Mouse (Mus musculus): ENCODE results near the gene Adgrg7. TPM values are rescaled to one million over a fixed set of nuclear protein-coding genes. Genes with fewer than 3 reads are reported as not detected.

Gene Adgrg7
- polyA plus RNA-seq (2014; fragmentation: Nextera tagmentation; extraction: Ambion mirVana) = not detected in 2 replicates

DNA sequence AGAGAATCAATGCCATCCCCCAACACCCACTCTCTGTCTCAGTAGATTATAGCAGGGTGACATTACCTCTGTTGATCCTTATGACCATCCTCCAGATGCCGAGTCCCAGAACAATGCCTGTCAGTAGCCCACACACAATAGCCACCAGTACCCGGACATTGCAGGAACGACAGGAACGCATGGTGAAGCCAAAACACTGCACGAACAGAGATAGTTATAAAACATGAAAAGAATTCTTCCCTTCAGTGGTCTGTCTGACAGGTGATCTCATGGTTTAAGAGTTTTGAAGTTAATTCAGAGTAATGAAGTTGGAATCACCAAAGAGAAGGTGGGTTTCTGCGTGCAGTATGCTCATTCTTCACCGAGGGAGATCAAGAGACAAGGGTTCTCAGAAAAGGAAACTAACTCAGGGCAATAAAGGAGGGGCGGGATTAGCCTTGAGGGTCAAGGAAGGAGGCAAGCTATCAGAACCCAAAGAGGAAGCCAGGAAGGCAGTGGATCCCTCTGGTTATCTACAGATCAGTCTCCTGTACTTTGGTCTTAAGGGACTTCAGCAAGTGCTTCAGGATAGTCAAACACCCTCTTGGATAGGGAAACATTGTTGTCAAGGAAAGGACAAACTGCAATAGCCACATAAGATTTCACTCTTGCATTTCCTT is at the start of gene Adgrg7:
Adgrg7 (minus strand) TSS at position 375 of the 659 bp plus-strand sequence.
- Histone ChIP-seq H3K4me1 (ENCODE audit: control insufficient read depth, insufficient read depth, low read length) (no peaks in the 10 kb centered on the region), H3K27me3 (ENCODE audit: control insufficient read depth, insufficient read depth, low read length) (no peaks in the 10 kb centered on the region), H3K27ac (ENCODE audit: low read depth, low read length) (no peak within 1 kb of the TSS), H3K4me2 (ENCODE audit: low read depth) (no peak within 1 kb of the TSS), H3K9me3 (ENCODE audit: control insufficient read depth, low read length) (no peaks in the 10 kb centered on the region), H3K4me3 (ENCODE audit: low read depth, low read length) (no peak within 1 kb of the TSS), H3K9ac (ENCODE audit: low read length) (no peak within 1 kb of the TSS), H3K36me3 (ENCODE audit: control insufficient read depth, insufficient read depth, low read length) (no peaks in the 10 kb centered on the region)
- DNase-seq (ENCODE audit: low spot score) (no peak), ATAC-seq (ENCODE audit: insufficient read depth, low FRiP score, low TSS enrichment) (no peak)
- 71% methylated on average over 8 of the region's 8 CpGs for WGBS

DNA sequence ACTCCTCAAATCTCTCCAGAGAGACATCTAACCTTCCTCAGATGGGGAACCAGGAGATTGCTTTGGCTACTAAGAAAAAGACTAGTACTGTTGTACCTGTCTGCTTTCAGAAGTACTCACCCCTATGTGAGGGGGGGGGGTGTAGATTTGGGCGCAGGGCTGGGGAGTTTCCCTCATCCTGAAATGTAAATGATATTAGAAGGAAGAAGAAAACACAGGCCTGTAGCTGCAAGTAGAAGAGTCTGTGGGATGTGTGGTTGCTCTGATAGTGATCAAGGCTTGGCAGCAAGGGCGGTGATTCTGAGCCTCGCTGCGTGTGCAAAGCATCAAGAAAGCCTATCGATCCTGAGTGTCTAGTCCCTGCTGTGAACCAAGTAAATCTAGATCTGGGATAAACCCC is 47.3 kb upstream of the Adgrg7 start:
- H3K9me3 ChIP-seq (ENCODE audit: control insufficient read depth, low read length) = no peaks in the 10 kb centered on the region
- no peaks in the 10 kb centered on the region for H3K4me1 ChIP-seq (ENCODE audit: control insufficient read depth, insufficient read depth, low read length)
- H3K4me3 ChIP-seq (ENCODE audit: low read depth, low read length) = no peak overlapping the region
- H3K27me3 ChIP-seq (ENCODE audit: control insufficient read depth, insufficient read depth, low read length) = no peaks in the 10 kb centered on the region
- WGBS = 85% methylated on average over 5 of the region's 5 CpGs
- H3K4me2 ChIP-seq (ENCODE audit: low read depth) = no peak overlapping the region
- no peak for ATAC-seq (ENCODE audit: insufficient read depth, low FRiP score, low TSS enrichment)
- no peaks in the 10 kb centered on the region for H3K36me3 ChIP-seq (ENCODE audit: control insufficient read depth, insufficient read depth, low read length)
- no peak for DNase-seq (ENCODE audit: low spot score)
- no peak overlapping the region for H3K27ac ChIP-seq (ENCODE audit: low read depth, low read length)
- no peak overlapping the region for H3K9ac ChIP-seq (ENCODE audit: low read length)

- H3K36me3 ChIP-seq (ENCODE audit: control insufficient read depth, insufficient read depth, low read length) = no peaks in the 10 kb centered on the region
- ATAC-seq (ENCODE audit: insufficient read depth, low FRiP score, low TSS enrichment) = no peak
- WGBS = 91% methylated on average over 1 of the region's 1 CpGs
- H3K9ac ChIP-seq (ENCODE audit: low read length) = no peak overlapping the region
- no peak overlapping the region for H3K27ac ChIP-seq (ENCODE audit: low read depth, low read length)
- no peaks in the 10 kb centered on the region for H3K4me1 ChIP-seq (ENCODE audit: control insufficient read depth, insufficient read depth, low read length)
- H3K27me3 ChIP-seq (ENCODE audit: control insufficient read depth, insufficient read depth, low read length) = no peaks in the 10 kb centered on the region
- no peaks in the 10 kb centered on the region for H3K9me3 ChIP-seq (ENCODE audit: control insufficient read depth, low read length)
- DNase-seq (ENCODE audit: low spot score) = no peak
- no peak overlapping the region for H3K4me2 ChIP-seq (ENCODE audit: low read depth)
- H3K4me3 ChIP-seq (ENCODE audit: low read depth, low read length) = no peak overlapping the region
Observed at GRCm38 (mm10) chr16:56833312-56833711, 37.7 kb upstream of the Adgrg7 start.

DNA sequence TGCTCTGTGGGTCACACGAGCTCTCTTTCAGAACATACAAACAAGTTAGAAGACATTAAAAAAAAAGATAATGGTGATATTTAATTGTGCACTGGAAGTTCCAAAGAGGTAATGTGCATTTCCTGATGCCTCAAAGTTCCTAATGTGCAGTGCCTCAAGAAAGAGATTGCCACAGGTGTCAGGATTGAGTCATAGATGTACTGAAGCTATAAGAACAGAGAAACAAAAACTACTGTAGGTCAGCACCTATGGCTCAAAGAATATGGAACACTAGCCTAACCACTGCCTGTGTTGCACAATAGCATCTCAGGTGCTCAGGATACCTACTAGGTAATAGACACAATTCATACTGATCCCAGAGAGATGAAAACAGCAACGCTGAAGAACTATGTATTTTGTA is 36.3 kb upstream of the Adgrg7 start:
- Histone ChIP-seq H3K27me3 (ENCODE audit: control insufficient read depth, insufficient read depth, low read length) (no peaks in the 10 kb centered on the region), H3K4me1 (ENCODE audit: control insufficient read depth, insufficient read depth, low read length) (no peaks in the 10 kb centered on the region), H3K9me3 (ENCODE audit: control insufficient read depth, low read length) (no peaks in the 10 kb centered on the region), H3K36me3 (ENCODE audit: control insufficient read depth, insufficient read depth, low read length) (no peaks in the 10 kb centered on the region), H3K27ac (ENCODE audit: low read depth, low read length) (no peak overlapping the region), H3K4me2 (ENCODE audit: low read depth) (no peak overlapping the region), H3K9ac (ENCODE audit: low read length) (no peak overlapping the region), H3K4me3 (ENCODE audit: low read depth, low read length) (no peak overlapping the region)
- WGBS = 94% methylated on average over 2 of the region's 2 CpGs
- DNase-seq (ENCODE audit: low spot score) (no peak), ATAC-seq (ENCODE audit: insufficient read depth, low FRiP score, low TSS enrichment) (no peak)

- no peak for DNase-seq (ENCODE audit: low spot score)
- Histone ChIP-seq H3K4me1 (ENCODE audit: control insufficient read depth, insufficient read depth, low read length) (no peaks in the 10 kb centered on the region), H3K27me3 (ENCODE audit: control insufficient read depth, insufficient read depth, low read length) (no peaks in the 10 kb centered on the region), H3K9me3 (ENCODE audit: control insufficient read depth, low read length) (no peaks in the 10 kb centered on the region), H3K36me3 (ENCODE audit: control insufficient read depth, insufficient read depth, low read length) (no peaks in the 10 kb centered on the region), H3K4me3 (ENCODE audit: low read depth, low read length) (no peak overlapping the region), H3K27ac (ENCODE audit: low read depth, low read length) (no peak overlapping the region), H3K4me2 (ENCODE audit: low read depth) (no peak overlapping the region), H3K9ac (ENCODE audit: low read length) (no peak overlapping the region)
- no peak for ATAC-seq (ENCODE audit: insufficient read depth, low FRiP score, low TSS enrichment)
- 84% methylated on average over 6 of the region's 6 CpGs for WGBS
Observed at GRCm38 (mm10) chr16:56801370-56802109, 5.9 kb upstream of the Adgrg7 start.

- ATAC-seq (ENCODE audit: insufficient read depth, low FRiP score, low TSS enrichment) (no peak), DNase-seq (ENCODE audit: low spot score) (no peak)
- Histone ChIP-seq H3K27me3 (ENCODE audit: control insufficient read depth, insufficient read depth, low read length) (no peaks in the 10 kb centered on the region), H3K4me1 (ENCODE audit: control insufficient read depth, insufficient read depth, low read length) (no peaks in the 10 kb centered on the region), H3K9me3 (ENCODE audit: control insufficient read depth, low read length) (no peaks in the 10 kb centered on the region), H3K4me2 (ENCODE audit: low read depth) (no peak overlapping the region), H3K27ac (ENCODE audit: low read depth, low read length) (no peak overlapping the region), H3K36me3 (ENCODE audit: control insufficient read depth, insufficient read depth, low read length) (no peaks in the 10 kb centered on the region), H3K4me3 (ENCODE audit: low read depth, low read length) (no peak overlapping the region), H3K9ac (ENCODE audit: low read length) (no peak overlapping the region)
- WGBS = 89% methylated on average over 7 of the region's 7 CpGs
Observed at GRCm38 (mm10) chr16:56800946-56801345, 5.3 kb upstream of the Adgrg7 start.

- Histone ChIP-seq H3K36me3 (ENCODE audit: control insufficient read depth, insufficient read depth, low read length) (no peaks in the 10 kb centered on the region), H3K9ac (ENCODE audit: low read length) (no peak overlapping the region), H3K27ac (ENCODE audit: low read depth, low read length) (no peak overlapping the region), H3K27me3 (ENCODE audit: control insufficient read depth, insufficient read depth, low read length) (no peaks in the 10 kb centered on the region), H3K4me2 (ENCODE audit: low read depth) (no peak overlapping the region), H3K4me3 (ENCODE audit: low read depth, low read length) (no peak overlapping the region), H3K4me1 (ENCODE audit: control insufficient read depth, insufficient read depth, low read length) (no peaks in the 10 kb centered on the region), H3K9me3 (ENCODE audit: control insufficient read depth, low read length) (no peaks in the 10 kb centered on the region)
- DNase-seq (ENCODE audit: low spot score) (no peak), ATAC-seq (ENCODE audit: insufficient read depth, low FRiP score, low TSS enrichment) (no peak)
- WGBS = 51% methylated on average over 2 of the region's 2 CpGs
Observed at GRCm38 (mm10) chr16:56800469-56800868, 4.8 kb upstream of the Adgrg7 start.

- H3K9ac ChIP-seq (ENCODE audit: low read length) = no peak overlapping the region
- H3K9me3 ChIP-seq (ENCODE audit: control insufficient read depth, low read length) = no peaks in the 10 kb centered on the region
- H3K4me1 ChIP-seq (ENCODE audit: control insufficient read depth, insufficient read depth, low read length) = no peaks in the 10 kb centered on the region
- H3K27ac ChIP-seq (ENCODE audit: low read depth, low read length) = no peak overlapping the region
- 91% methylated on average over 3 of the region's 3 CpGs for WGBS
- ATAC-seq (ENCODE audit: insufficient read depth, low FRiP score, low TSS enrichment) (no peak), DNase-seq (ENCODE audit: low spot score) (no peak)
- no peak overlapping the region for H3K4me3 ChIP-seq (ENCODE audit: low read depth, low read length)
- H3K27me3 ChIP-seq (ENCODE audit: control insufficient read depth, insufficient read depth, low read length) = no peaks in the 10 kb centered on the region
- no peak overlapping the region for H3K4me2 ChIP-seq (ENCODE audit: low read depth)
- H3K36me3 ChIP-seq (ENCODE audit: control insufficient read depth, insufficient read depth, low read length) = no peaks in the 10 kb centered on the region
Observed at GRCm38 (mm10) chr16:56799541-56800029, 3.9 kb upstream of the Adgrg7 start.

- H3K9me3 ChIP-seq (ENCODE audit: control insufficient read depth, low read length) = no peaks in the 10 kb centered on the region
- no peak overlapping the region for H3K4me2 ChIP-seq (ENCODE audit: low read depth)
- H3K27me3 ChIP-seq (ENCODE audit: control insufficient read depth, insufficient read depth, low read length) = no peaks in the 10 kb centered on the region
- DNase-seq (ENCODE audit: low spot score) (no peak), ATAC-seq (ENCODE audit: insufficient read depth, low FRiP score, low TSS enrichment) (no peak)
- H3K36me3 ChIP-seq (ENCODE audit: control insufficient read depth, insufficient read depth, low read length) = no peaks in the 10 kb centered on the region
- no peak overlapping the region for H3K4me3 ChIP-seq (ENCODE audit: low read depth, low read length)
- H3K9ac ChIP-seq (ENCODE audit: low read length) = no peak overlapping the region
- no peak overlapping the region for H3K27ac ChIP-seq (ENCODE audit: low read depth, low read length)
- 83% methylated on average over 7 of the region's 7 CpGs for WGBS
- no peaks in the 10 kb centered on the region for H3K4me1 ChIP-seq (ENCODE audit: control insufficient read depth, insufficient read depth, low read length)
Observed at GRCm38 (mm10) chr16:56798873-56799272, 3.2 kb upstream of the Adgrg7 start.
